Mouse (Mus musculus) forebrain, postnatal 0 days (tissue): ENCODE data around the gene Agtpbp1. TPM values are rescaled to one million over a fixed set of nuclear protein-coding genes. Genes with fewer than 3 reads are reported as not detected.

Source experiments
- ATAC-seq: fragments of 200-750 bp; cut with Nextera tagmentation; 2 replicates; pipeline ENCODE4 v1.8.0; 2017; ENCODE audit warnings: mild to moderate bottlenecking, moderate library complexity
- DNase-seq: peaks from one replicate; pipeline ENCODE4 v3.0.0-alpha.2; 2015
- H3K27ac ChIP-seq: fragments of 300-500 bp; sonication (generic); 2 replicates; pipeline ENCODE4 v1.5.1; 2014; ENCODE audit warnings: low read depth, mild to moderate bottlenecking, antibody characterized with exemption, low read length, moderate library complexity, mixed read lengths
- H3K27me3 ChIP-seq: fragments of 300-500 bp; sonication (generic); 2 replicates; pipeline ENCODE4 v1.6.1; 2014; ENCODE audit warnings: mild to moderate bottlenecking, low read length, mixed read lengths; ENCODE audit not compliant: insufficient read depth
- H3K36me3 ChIP-seq: fragments of 300-500 bp; sonication (generic); 2 replicates; pipeline ENCODE4 v1.6.1; 2014; ENCODE audit warnings: mild to moderate bottlenecking, moderate library complexity; ENCODE audit not compliant: insufficient read depth
- H3K4me1 ChIP-seq: fragments of 300-500 bp; sonication (generic); 2 replicates; pipeline ENCODE4 v1.6.1; 2014; ENCODE audit warnings: antibody characterized with exemption; ENCODE audit not compliant: insufficient read depth
- H3K4me2 ChIP-seq: fragments of 300-500 bp; sonication (generic); 2 replicates; pipeline ENCODE4 v1.6.1; 2014; ENCODE audit warnings: low read depth, mild to moderate bottlenecking, moderate library complexity
- H3K4me3 ChIP-seq: fragments of 300-500 bp; sonication (generic); 2 replicates; pipeline ENCODE4 v1.5.1; 2014; ENCODE audit warnings: low read depth, low read length, mixed read lengths
- H3K9ac ChIP-seq: fragments of 300-500 bp; sonication (generic); 2 replicates; pipeline ENCODE4 v1.6.1; 2014; ENCODE audit warnings: mild to moderate bottlenecking
- H3K9me3 ChIP-seq: fragments of 300-500 bp; sonication (generic); 2 replicates; pipeline ENCODE4 v1.6.1; 2016; ENCODE audit warnings: low read length
- CTCF ChIP-seq: sonication (generic); IDR thresholded peaks from 2 replicates; pipeline ENCODE4 v1.5.1; 2016; ENCODE audit warnings: antibody characterized with exemption, control low read depth, low read depth
- WGBS: fragments of 180-500 bp; shearing (Covaris S2); extraction: QIAGEN DNeasy Blood & Tissue Kit; methylation state at CpG from one replicate; pipeline ENCODE4 v1.1.7; 2014; 5-methylcytosine and 5-hydroxymethylcytosine counted together
- polyA plus RNA-seq: library from polyadenylated mRNA; unstranded; fragments of >200 nt; fragmentation: Nextera tagmentation; extraction: Ambion mirVana; gene quantifications from 2 replicates; pipeline ENCODE4 v1.2.1, GENCODE M21; 2015
- total RNA-seq: library from RNA; depleted of rRNA; stranded (reverse); fragments of >200 nt; gene quantifications from 2 replicates; pipeline ENCODE4 v1.2.3, GENCODE M21; 2014

Agtpbp1 gene
- total and polyA plus RNA-seq, 2 experiments from 2014 or later = 65.1 to 160 TPM

DNA sequence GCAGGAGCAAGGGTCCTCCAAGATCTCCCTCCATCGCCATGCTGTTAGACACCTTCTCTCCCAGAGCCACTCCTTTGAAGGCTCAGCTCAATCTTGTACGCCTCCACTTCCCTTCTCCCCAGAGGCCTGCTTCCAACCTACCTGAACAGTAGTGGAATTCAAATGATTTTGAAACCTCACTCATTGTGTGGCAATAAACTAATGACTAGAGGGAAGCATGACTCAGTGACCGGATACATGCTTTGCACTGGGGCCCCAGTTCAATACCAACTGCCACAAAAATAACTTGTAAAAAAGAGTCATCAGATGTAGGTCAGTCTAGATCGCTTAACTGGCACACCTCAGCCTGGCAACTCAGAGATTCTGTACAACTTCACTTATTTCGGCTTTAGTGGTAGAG, 26.3 kb downstream of the Agtpbp1 start:
- Histone ChIP-seq H3K4me3 (no peak overlapping the region), H3K9ac (no peak overlapping the region), H3K27me3 (no peaks in the 10 kb centered on the region), H3K9me3 (no peaks in the 10 kb centered on the region), H3K27ac (no peak overlapping the region), H3K36me3 (no peaks in the 10 kb centered on the region), H3K4me1 (peaks cover 11% of the 10 kb centered on the region; the same call in 1 of the 2 replicates), H3K4me2 (no peak overlapping the region)
- no peak for TF ChIP-seq CTCF
- DNase-seq (no peak), ATAC-seq (no peak)
- WGBS = 95% methylated on average over 5 of the region's 5 CpGs

GRCm38 (mm10) chr13:59557185-59557985, 27.6 kb downstream of the Agtpbp1 start:
- H3K27ac ChIP-seq = peak overlapping the region; percentile 88
- H3K4me3 ChIP-seq = peak overlapping the region; percentile 96
- WGBS = under 1% methylated on average over 43 of the region's 73 CpGs
- peaks cover 11% of the 10 kb centered on the region; the same call in 1 of the 2 replicates for H3K4me1 ChIP-seq
- DNase-seq = peak; percentile 96
- TF ChIP-seq CTCF = no peak
- no peaks in the 10 kb centered on the region for H3K36me3 ChIP-seq
- H3K9ac ChIP-seq = peak overlapping the region; percentile 83
- peak; percentile 94 for ATAC-seq
- H3K27me3 ChIP-seq = no peaks in the 10 kb centered on the region
- no peaks in the 10 kb centered on the region for H3K9me3 ChIP-seq
- peak overlapping the region; percentile 87 for H3K4me2 ChIP-seq

DNA sequence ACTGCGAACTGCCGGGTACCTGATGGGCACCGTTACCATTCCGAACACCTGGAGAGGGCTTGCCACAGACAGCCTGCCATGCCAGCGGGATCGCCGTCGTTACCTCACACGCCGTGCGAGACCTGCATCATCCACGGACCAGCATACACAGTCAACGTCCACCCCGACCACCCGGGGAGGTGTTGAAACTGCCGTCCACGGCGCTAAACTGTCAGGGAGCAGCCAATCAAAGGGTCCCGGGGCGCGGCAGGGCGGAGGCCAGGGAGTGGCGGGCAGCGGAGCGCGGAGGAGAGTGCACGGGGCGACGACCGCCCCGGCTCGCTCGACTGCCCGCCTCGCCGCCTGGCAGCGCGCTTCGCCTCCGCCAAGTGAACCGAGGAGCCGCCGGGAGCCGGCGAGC, 28.4 kb downstream of the Agtpbp1 start:
- under 1% methylated on average over 39 of the region's 45 CpGs for WGBS

GRCm38 (mm10) chr13:59555613-59556192, 29.3 kb downstream of the Agtpbp1 start:
- DNase-seq (no peak), ATAC-seq (no peak)
- Histone ChIP-seq H3K36me3 (no peaks in the 10 kb centered on the region), H3K4me1 (peaks cover 11% of the 10 kb centered on the region; the same call in 1 of the 2 replicates), H3K4me2 (peak overlapping the region; percentile 87), H3K9ac (peak overlapping the region; percentile 83), H3K27me3 (no peaks in the 10 kb centered on the region), H3K9me3 (no peaks in the 10 kb centered on the region), H3K27ac (no peak overlapping the region), H3K4me3 (peak overlapping the region; percentile 96)
- 76% methylated on average over 8 of the region's 8 CpGs for WGBS
- TF ChIP-seq CTCF = no peak

More for the DNA sequence above, 28.4 kb downstream of the Agtpbp1 start:
- Histone ChIP-seq H3K4me1 (peaks cover 11% of the 10 kb centered on the region; the same call in 1 of the 2 replicates), H3K4me3 (peak overlapping the region; percentile 96), H3K36me3 (no peaks in the 10 kb centered on the region), H3K27ac (peak overlapping the region; percentile 78), H3K4me2 (peak overlapping the region; percentile 87), H3K9me3 (no peaks in the 10 kb centered on the region), H3K27me3 (no peaks in the 10 kb centered on the region), H3K9ac (peak overlapping the region; percentile 83)
- TF ChIP-seq CTCF = no peak
- DNase-seq = peak; percentile 41
- ATAC-seq = peak; percentile 59

GRCm38 (mm10) chr13:59554772-59555505, 30.1 kb downstream of the Agtpbp1 start:
- Histone ChIP-seq H3K27me3 (no peaks in the 10 kb centered on the region), H3K27ac (no peak overlapping the region), H3K4me2 (peak overlapping the region; percentile 87), H3K4me3 (peak overlapping the region; percentile 96; the same call in 1 of the 2 replicates), H3K4me1 (peaks cover 11% of the 10 kb centered on the region; the same call in 1 of the 2 replicates), H3K9ac (no peak overlapping the region), H3K36me3 (no peaks in the 10 kb centered on the region), H3K9me3 (no peaks in the 10 kb centered on the region)
- WGBS = 82% methylated on average over 17 of the region's 17 CpGs
- no peak for DNase-seq
- ATAC-seq = no peak
- TF ChIP-seq CTCF = no peak

DNA sequence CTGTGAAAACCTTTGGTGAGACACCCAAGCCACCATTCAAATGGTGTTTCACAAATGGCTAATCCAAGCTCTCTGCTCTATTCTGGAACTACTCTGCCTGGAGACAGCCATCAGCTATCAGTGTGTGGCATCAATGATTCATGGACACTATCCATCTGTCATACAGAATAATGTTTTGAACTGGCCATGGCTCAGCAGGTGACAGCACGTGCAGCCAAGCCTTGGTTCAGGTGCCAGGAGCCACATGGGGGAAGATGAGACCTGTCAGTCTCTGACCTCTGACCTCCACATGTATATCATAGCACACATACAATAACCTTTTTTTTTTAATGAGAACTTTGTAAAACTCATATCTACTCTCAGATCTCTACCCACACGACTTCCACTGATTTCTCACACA, 32.3 kb downstream of the Agtpbp1 start:
- H3K9me3 ChIP-seq = no peaks in the 10 kb centered on the region
- no peak overlapping the region for H3K4me3 ChIP-seq
- H3K27ac ChIP-seq = no peak overlapping the region
- no peaks in the 10 kb centered on the region for H3K27me3 ChIP-seq
- DNase-seq (no peak), ATAC-seq (no peak)
- peaks cover 11% of the 10 kb centered on the region; the same call in 1 of the 2 replicates for H3K4me1 ChIP-seq
- no peak overlapping the region for H3K9ac ChIP-seq
- WGBS = 80% methylated on average over 2 of the region's 2 CpGs
- no peak overlapping the region for H3K4me2 ChIP-seq
- no peak for TF ChIP-seq CTCF
- no peaks in the 10 kb centered on the region for H3K36me3 ChIP-seq
